Mouse (Mus musculus) myocyte (in vitro differentiated cells): ENCODE data around the gene Odf3.

Source experiments
- POLR2A ChIP-seq: IDR thresholded peaks from one replicate; pipeline ENCODE4 v1.6.1; 2011; ENCODE audit warnings: low read depth, mild to moderate bottlenecking, control low read depth, moderate library complexity; ENCODE audit not compliant: insufficient read length
- USF1 ChIP-seq: IDR thresholded peaks from one replicate; pipeline ENCODE4 v1.6.1; 2011; ENCODE audit warnings: low read depth, mild to moderate bottlenecking, control low read depth, moderate library complexity

GRCm38 (mm10) chr7:140828171-140828881, 19.3 kb upstream of the Odf3 start:
- TF ChIP-seq USF1 (no peak), POLR2A (no peak)
